Mouse (Mus musculus) olfactory bulb, adult 2 months (tissue): ENCODE measurements around the gene Pogk.

ENCODE experiments used
- CTCF ChIP-seq: fragments of 200-500 bp; IDR thresholded peaks from 2 replicates; pipeline ENCODE4 v1.5.1; 2012; ENCODE audit warnings: low read depth, mild to moderate bottlenecking, low read length, moderate library complexity; ENCODE audit not compliant: insufficient read depth
- POLR2A ChIP-seq: fragments of 200-500 bp; IDR thresholded peaks from 2 replicates; pipeline ENCODE4 v1.6.1; 2012; ENCODE audit warnings: mild to moderate bottlenecking, low read depth, low read length, moderate library complexity; ENCODE audit not compliant: insufficient read depth

DNA sequence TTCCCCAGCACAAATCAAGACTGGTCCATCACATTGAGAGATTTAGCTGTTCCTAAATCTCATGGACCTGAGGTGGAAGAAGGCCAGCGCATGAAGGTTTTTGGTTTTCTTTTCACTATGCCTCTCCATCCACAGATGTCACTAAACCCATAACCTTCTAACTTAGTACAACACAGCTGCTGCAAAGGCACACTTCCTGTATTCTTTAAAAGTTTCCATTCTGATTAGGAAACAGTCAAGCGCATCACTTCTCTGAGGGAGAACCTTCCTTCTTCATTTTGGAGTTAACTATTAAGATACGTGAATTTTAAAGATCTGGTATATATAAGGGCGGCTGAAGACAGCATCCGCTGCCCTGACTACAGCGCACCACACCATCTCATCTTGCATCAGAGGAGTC, 64.1 kb downstream of the Pogk start:
- no peak for TF ChIP-seq POLR2A
- TF ChIP-seq CTCF: no peak
